Mouse (Mus musculus): Measurements from ENCODE around the gene Srek1ip1. TPM values are rescaled to one million over a fixed set of nuclear protein-coding genes. Genes with fewer than 3 reads are reported as not detected.

The Srek1ip1 gene
- polyA plus RNA-seq, 1 experiment from 2014 or later, result 16.9 TPM

GRCm38 (mm10) chr13:104843295-104844089, 51.2 kb downstream of the Srek1ip1 start:
- Histone ChIP-seq H3K4me3 (no peak overlapping the region), H3K4me1 (no peaks in the 10 kb centered on the region), H3K27me3 (replicated peaks) (no peaks in the 10 kb centered on the region), H3K4me2 (no peak overlapping the region), H3K9me3 (no peaks in the 10 kb centered on the region), H3K36me3 (peaks cover 11% of the 10 kb centered on the region), H3K9ac (no peak overlapping the region), H3K27ac (replicated peaks) (no peak overlapping the region)
- WGBS, result 82% methylated on average over 12 of the region's 13 CpGs
- ATAC-seq (ENCODE audit: extremely low read depth, insufficient number of reproducible peaks, low FRiP score, low TSS enrichment), result no peak

GRCm38 (mm10) chr13:104853645-104854044, 61.4 kb downstream of the Srek1ip1 start:
- Histone ChIP-seq H3K36me3 (no peaks in the 10 kb centered on the region), H3K4me3 (no peak overlapping the region), H3K27ac (replicated peaks) (no peak overlapping the region), H3K4me1 (no peaks in the 10 kb centered on the region), H3K4me2 (no peak overlapping the region), H3K9ac (no peak overlapping the region), H3K9me3 (no peaks in the 10 kb centered on the region), H3K27me3 (replicated peaks) (no peaks in the 10 kb centered on the region)
- no peak for ATAC-seq (ENCODE audit: extremely low read depth, insufficient number of reproducible peaks, low FRiP score, low TSS enrichment)
- 75% methylated on average over 2 of the region's 2 CpGs for WGBS

GRCm38 (mm10) chr13:104863127-104863979, 71.1 kb downstream of the Srek1ip1 start, which contains the start of gene Shisal2b:
Gene Shisal2b, minus strand, starts transcription at chr13:104863893.
- Histone ChIP-seq H3K9me3 (no peaks in the 10 kb centered on the region), H3K4me1 (peaks cover 7% of the 10 kb centered on the region; the same call in 1 of the 2 replicates), H3K27me3 (replicated peaks) (peaks cover 29% of the 10 kb centered on the region), H3K36me3 (no peaks in the 10 kb centered on the region), H3K27ac (replicated peaks) (no peak within 1 kb of the TSS), H3K4me3 (peak within 1 kb of the TSS; percentile 60), H3K4me2 (peak within 1 kb of the TSS; percentile 92), H3K9ac (peak within 1 kb of the TSS; percentile 73)
- no peak; the same call in 1 of the 2 replicates for ATAC-seq (ENCODE audit: extremely low read depth, insufficient number of reproducible peaks, low FRiP score, low TSS enrichment)
- 3% methylated on average over 38 of the region's 38 CpGs for WGBS

GRCm38 (mm10) chr13:104866726-104867125, 74.4 kb downstream of the Srek1ip1 start:
- Histone ChIP-seq H3K4me2 (no peak overlapping the region), H3K36me3 (no peaks in the 10 kb centered on the region), H3K27me3 (replicated peaks) (peaks cover 22% of the 10 kb centered on the region), H3K27ac (replicated peaks) (no peak overlapping the region), H3K9me3 (no peaks in the 10 kb centered on the region), H3K4me3 (no peak overlapping the region), H3K9ac (no peak overlapping the region), H3K4me1 (peaks cover 7% of the 10 kb centered on the region; the same call in 1 of the 2 replicates)
- WGBS, result 76% methylated on average over 5 of the region's 5 CpGs
- no peak for ATAC-seq (ENCODE audit: extremely low read depth, insufficient number of reproducible peaks, low FRiP score, low TSS enrichment)

GRCm38 (mm10) chr13:104869907-104870306, 77.6 kb downstream of the Srek1ip1 start:
- Histone ChIP-seq H3K27me3 (replicated peaks) (peaks cover 6% of the 10 kb centered on the region), H3K36me3 (no peaks in the 10 kb centered on the region), H3K4me2 (no peak overlapping the region), H3K9ac (no peak overlapping the region), H3K9me3 (no peaks in the 10 kb centered on the region), H3K27ac (replicated peaks) (no peak overlapping the region), H3K4me3 (no peak overlapping the region), H3K4me1 (no peaks in the 10 kb centered on the region)
- ATAC-seq (ENCODE audit: extremely low read depth, insufficient number of reproducible peaks, low FRiP score, low TSS enrichment), result no peak
- WGBS, result 93% methylated on average over 2 of the region's 2 CpGs

GRCm38 (mm10) chr13:104878508-104878907, 86.2 kb downstream of the Srek1ip1 start:
- H3K36me3 ChIP-seq, result no peaks in the 10 kb centered on the region
- 32% methylated on average over 4 of the region's 4 CpGs for WGBS
- no peaks in the 10 kb centered on the region for H3K4me1 ChIP-seq
- H3K27me3 ChIP-seq (replicated peaks), result no peaks in the 10 kb centered on the region
- H3K4me3 ChIP-seq, result no peak overlapping the region
- H3K27ac ChIP-seq (replicated peaks), result no peak overlapping the region
- no peak overlapping the region for H3K4me2 ChIP-seq
- H3K9ac ChIP-seq, result no peak overlapping the region
- H3K9me3 ChIP-seq, result no peaks in the 10 kb centered on the region
- no peak for ATAC-seq (ENCODE audit: extremely low read depth, insufficient number of reproducible peaks, low FRiP score, low TSS enrichment)

- no peak; the same call in 1 of the 2 replicates for ATAC-seq (ENCODE audit: extremely low read depth, insufficient number of reproducible peaks, low FRiP score, low TSS enrichment)
- H3K4me1 ChIP-seq, result peaks cover 5% of the 10 kb centered on the region
- 18% methylated on average over 16 of the region's 16 CpGs for WGBS
- H3K9ac ChIP-seq, result no peak overlapping the region
- H3K27ac ChIP-seq (replicated peaks), result no peak overlapping the region
- no peaks in the 10 kb centered on the region for H3K27me3 ChIP-seq (replicated peaks)
- H3K36me3 ChIP-seq, result no peaks in the 10 kb centered on the region
- no peak overlapping the region for H3K4me3 ChIP-seq
- H3K4me2 ChIP-seq, result no peak overlapping the region
- no peaks in the 10 kb centered on the region for H3K9me3 ChIP-seq
Observed at GRCm38 (mm10) chr13:104883566-104884249, 91.4 kb downstream of the Srek1ip1 start.

GRCm38 (mm10) chr13:104886308-104887032, 94.2 kb downstream of the Srek1ip1 start:
- no peaks in the 10 kb centered on the region for H3K9me3 ChIP-seq
- no peaks in the 10 kb centered on the region for H3K27me3 ChIP-seq (replicated peaks)
- H3K4me1 ChIP-seq, result peaks cover 5% of the 10 kb centered on the region
- no peak for ATAC-seq (ENCODE audit: extremely low read depth, insufficient number of reproducible peaks, low FRiP score, low TSS enrichment)
- H3K27ac ChIP-seq (replicated peaks), result no peak overlapping the region
- WGBS, result 70% methylated on average over 8 of the region's 8 CpGs
- H3K4me2 ChIP-seq, result no peak overlapping the region
- H3K36me3 ChIP-seq, result no peaks in the 10 kb centered on the region
- no peak overlapping the region for H3K9ac ChIP-seq
- H3K4me3 ChIP-seq, result no peak overlapping the region

Data from heart, embryonic 13.5 days (tissue).